Comparison of ENCODE assay signal across 14 mouse cellular contexts in the genomic region with DNA sequence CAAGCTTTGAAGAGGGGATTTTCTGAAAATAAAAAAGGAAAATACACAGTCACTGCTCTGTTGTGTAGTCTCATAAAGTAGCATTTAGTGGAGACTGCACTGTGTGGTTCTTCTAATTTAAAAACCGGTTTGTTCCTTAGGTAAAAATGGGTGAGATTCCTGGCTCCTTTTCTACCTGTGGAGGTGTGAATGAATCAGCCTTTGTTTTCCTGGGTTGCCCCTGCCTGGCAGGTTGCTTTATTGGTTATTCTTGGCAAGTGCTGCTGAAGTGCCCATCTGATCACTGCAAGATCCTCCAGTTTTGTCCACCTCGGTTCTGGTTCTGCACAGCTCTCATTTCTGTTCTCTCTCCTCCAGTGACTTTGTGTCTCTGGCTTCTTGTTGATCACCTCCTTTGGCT.
DNase-seq lines count a peak whose midpoint lies in the region; ATAC-seq and TF ChIP-seq lines count a peak whose summit lies in the region.
"Had no signal": no experiment of that assay in that cellular context is flagged by ENCODE, and none has a peak within 500 bp of the region (broad histone marks: within the 10 kb centered on the region; RNA-seq: fewer than 3 reads in every experiment).

No protein-coding gene starts in this region.

- no peak overlapping the region for H3K4me3 ChIP-seq in forebrain, embryonic 16.5 days (replicated peaks; ENCODE audit: low read length)
- H3K4me3 ChIP-seq in midbrain, postnatal 0 days (ENCODE audit: low read depth, low read length), result no peak overlapping the region
- H3K4me3 ChIP-seq in heart, adult 2 months, result no peak overlapping the region
- H3K4me3 ChIP-seq: limb, embryonic 13.5 days; lung, embryonic 15.5 days had no signal

- H3K27ac ChIP-seq in forebrain, embryonic 16.5 days (ENCODE audit: low read length), result no peak overlapping the region
- no peak overlapping the region for H3K27ac ChIP-seq in midbrain, postnatal 0 days (ENCODE audit: low read depth, low read length)
- no peak overlapping the region for H3K27ac ChIP-seq in heart, adult 2 months
- H3K27ac ChIP-seq: limb, embryonic 13.5 days; lung, embryonic 15.5 days; stomach, postnatal 0 days had no signal

- TF ChIP-seq CTCF in midbrain, postnatal 0 days (IDR thresholded peaks at IDR 0.05), result no peak
- TF ChIP-seq CTCF in heart, adult 2 months (IDR thresholded peaks at IDR 0.05), result no peak

- TF ChIP-seq POLR2A in heart, adult 2 months (IDR thresholded peaks at IDR 0.05; ENCODE audit: insufficient read depth, low read depth, low read length), result no peak

- ATAC-seq in forebrain, embryonic 16.5 days, result peak; percentile 18; the same call in 1 of the 2 replicates
- no peak for ATAC-seq in midbrain, postnatal 0 days (ENCODE audit: low FRiP score)

- no peaks in the 10 kb centered on the region for H3K9me3 ChIP-seq in forebrain, embryonic 16.5 days (ENCODE audit: control insufficient read depth, low read length)
- no peaks in the 10 kb centered on the region for H3K9me3 ChIP-seq in midbrain, postnatal 0 days (ENCODE audit: low read length)
- H3K9me3 ChIP-seq: limb, embryonic 13.5 days; lung, embryonic 15.5 days had no signal

- H3K9ac ChIP-seq in forebrain, embryonic 16.5 days (replicated peaks; ENCODE audit: low read depth, low read length), result no peak overlapping the region
- H3K9ac ChIP-seq in midbrain, postnatal 0 days (replicated peaks; ENCODE audit: low read length, poor library complexity, severe bottlenecking), result no peak overlapping the region
- no peak overlapping the region for H3K9ac ChIP-seq in heart, adult 2 months (ENCODE audit: low read depth, low read length)
- H3K9ac ChIP-seq: limb, embryonic 13.5 days; lung, embryonic 15.5 days had no signal

- no peak overlapping the region for H3K4me2 ChIP-seq in forebrain, embryonic 16.5 days (ENCODE audit: low read length)
- no peak overlapping the region for H3K4me2 ChIP-seq in midbrain, postnatal 0 days (ENCODE audit: low read depth, low read length, poor library complexity, severe bottlenecking)
- H3K4me2 ChIP-seq: limb, embryonic 13.5 days; lung, embryonic 15.5 days had no signal

- no peaks in the 10 kb centered on the region for H3K27me3 ChIP-seq in forebrain, embryonic 16.5 days (replicated peaks; ENCODE audit: control insufficient read depth, insufficient read depth, low read length)
- H3K27me3 ChIP-seq in midbrain, postnatal 0 days (ENCODE audit: insufficient read depth, low read length), result no peaks in the 10 kb centered on the region
- no peaks in the 10 kb centered on the region for H3K27me3 ChIP-seq in heart, adult 2 months (ENCODE audit: control insufficient read depth, insufficient read depth, low read length)
- H3K27me3 ChIP-seq: CH12.LX; limb, embryonic 13.5 days; lung, embryonic 15.5 days had no signal

- WGBS in forebrain, embryonic 16.5 days, result 4% methylated on average over 2 of the region's 2 CpGs
- 12% methylated on average over 2 of the region's 2 CpGs for WGBS in midbrain, postnatal 0 days
- 41% methylated on average over 2 of the region's 2 CpGs for WGBS in heart, adult 2 months

- DNase-seq in layer of hippocampus, adult 9-11 months, result peak; percentile 18
- no peak for DNase-seq in layer of hippocampus, adult 9-10 months (ENCODE audit: low spot score)
- DNase-seq in cerebellum, adult 9-11 months, result peak; percentile 59
- peak; percentile 15 for DNase-seq in midbrain, postnatal 0 days (ENCODE audit: low spot score)
- no peak for DNase-seq in kidney, postnatal 4 days
- DNase-seq in heart, adult 2 months, result no peak
- no peak for DNase-seq in lung, adult 18-20 months
- DNase-seq: adrenal gland, postnatal 10 days; kidney, adult 11 months had no signal

- no peaks in the 10 kb centered on the region for H3K79me2 ChIP-seq in heart, adult 2 months (replicated peaks; ENCODE audit: control insufficient read depth, insufficient read depth, low read length)

- H3K36me3 ChIP-seq in forebrain, embryonic 16.5 days (ENCODE audit: control insufficient read depth, insufficient read depth), result no peaks in the 10 kb centered on the region
- H3K36me3 ChIP-seq in midbrain, postnatal 0 days (ENCODE audit: insufficient read depth, low read length), result no peaks in the 10 kb centered on the region
- H3K36me3 ChIP-seq in heart, adult 2 months (ENCODE audit: control insufficient read depth, insufficient read depth, low read length), result no peaks in the 10 kb centered on the region
- H3K36me3 ChIP-seq: limb, embryonic 13.5 days; lung, embryonic 15.5 days had no signal

- peaks cover 10% of the 10 kb centered on the region for H3K4me1 ChIP-seq in forebrain, embryonic 16.5 days (replicated peaks; ENCODE audit: control insufficient read depth, insufficient read depth, low read length)
- H3K4me1 ChIP-seq in midbrain, postnatal 0 days (ENCODE audit: insufficient read depth, low read length), result no peaks in the 10 kb centered on the region
- H3K4me1 ChIP-seq in heart, adult 2 months (ENCODE audit: control insufficient read depth, insufficient read depth, low read length), result no peaks in the 10 kb centered on the region
- H3K4me1 ChIP-seq: lung, embryonic 15.5 days had no signal

- no peak for TF ChIP-seq EP300 in heart, adult 2 months (IDR thresholded peaks at IDR 0.05; ENCODE audit: insufficient read depth, low read depth, low read length)

- intact Hi-C loops in heart, adult 2 months (cut with DNase I), result no loop called here

Comparison
In these comparisons a context has a peak if more than half of its experiments do, and no peak if none do; other contexts are left out.
1. DNase-seq: peak in layer of hippocampus, adult 9-11 months (single experiment), cerebellum, adult 9-11 months (single experiment) and midbrain, postnatal 0 days (single experiment); none in layer of hippocampus, adult 9-10 months (single experiment), kidney, postnatal 4 days (0 of 2), heart, adult 2 months (0 of 2) and lung, adult 18-20 months (0 of 2).